Mouse (Mus musculus): Measurements from ENCODE around the gene Iqca. TPM values are rescaled to one million over a fixed set of nuclear protein-coding genes. Genes with fewer than 3 reads are reported as not detected.

The Iqca gene
- 0.49 TPM in 1 of 2 replicates, not detected in the other for total RNA-seq (2017)

- no peak for ATAC-seq (ENCODE audit: extremely low read depth, insufficient number of reproducible peaks, low FRiP score, poor library complexity, severe bottlenecking)
Measured at GRCm38 (mm10) chr1:90153099-90153744, at the start of gene Iqca. Gene Iqca, minus strand, starts transcription at chr1:90153401.

GRCm38 (mm10) chr1:90202207-90202978 is 49.2 kb upstream of the Iqca start:
- no peak for ATAC-seq (ENCODE audit: extremely low read depth, insufficient number of reproducible peaks, low FRiP score, poor library complexity, severe bottlenecking)

- ATAC-seq (ENCODE audit: extremely low read depth, insufficient number of reproducible peaks, low FRiP score, poor library complexity, severe bottlenecking): no peak
Measured at GRCm38 (mm10) chr1:90201655-90202054, 48.5 kb upstream of the Iqca start.

GRCm38 (mm10) chr1:90201246-90201645 is 48.0 kb upstream of the Iqca start:
- no peak for ATAC-seq (ENCODE audit: extremely low read depth, insufficient number of reproducible peaks, low FRiP score, poor library complexity, severe bottlenecking)

GRCm38 (mm10) chr1:90189046-90189445 is 35.8 kb upstream of the Iqca start:
- no peak for ATAC-seq (ENCODE audit: extremely low read depth, insufficient number of reproducible peaks, low FRiP score, poor library complexity, severe bottlenecking)

GRCm38 (mm10) chr1:90186874-90187273 is 33.7 kb upstream of the Iqca start:
- ATAC-seq (ENCODE audit: extremely low read depth, insufficient number of reproducible peaks, low FRiP score, poor library complexity, severe bottlenecking): no peak

GRCm38 (mm10) chr1:90186173-90186572 is 33.0 kb upstream of the Iqca start:
- ATAC-seq (ENCODE audit: extremely low read depth, insufficient number of reproducible peaks, low FRiP score, poor library complexity, severe bottlenecking): no peak

- no peak for ATAC-seq (ENCODE audit: extremely low read depth, insufficient number of reproducible peaks, low FRiP score, poor library complexity, severe bottlenecking)
Measured at GRCm38 (mm10) chr1:90183602-90184001, 30.4 kb upstream of the Iqca start.

- ATAC-seq (ENCODE audit: extremely low read depth, insufficient number of reproducible peaks, low FRiP score, poor library complexity, severe bottlenecking): no peak
Measured at GRCm38 (mm10) chr1:90182521-90182920, 29.3 kb upstream of the Iqca start.

- peak; percentile 49; the same call in 1 of the 2 replicates for ATAC-seq (ENCODE audit: extremely low read depth, insufficient number of reproducible peaks, low FRiP score, poor library complexity, severe bottlenecking)
Measured at GRCm38 (mm10) chr1:90180966-90181699, 27.9 kb upstream of the Iqca start.

GRCm38 (mm10) chr1:90180479-90180878 is 27.3 kb upstream of the Iqca start:
- ATAC-seq (ENCODE audit: extremely low read depth, insufficient number of reproducible peaks, low FRiP score, poor library complexity, severe bottlenecking): no peak

- no peak for ATAC-seq (ENCODE audit: extremely low read depth, insufficient number of reproducible peaks, low FRiP score, poor library complexity, severe bottlenecking)
Measured at GRCm38 (mm10) chr1:90177978-90178377, 24.8 kb upstream of the Iqca start.

GRCm38 (mm10) chr1:90177565-90177964 is 24.4 kb upstream of the Iqca start:
- no peak for ATAC-seq (ENCODE audit: extremely low read depth, insufficient number of reproducible peaks, low FRiP score, poor library complexity, severe bottlenecking)

GRCm38 (mm10) chr1:90176223-90176622 is 23.0 kb upstream of the Iqca start:
- no peak for ATAC-seq (ENCODE audit: extremely low read depth, insufficient number of reproducible peaks, low FRiP score, poor library complexity, severe bottlenecking)

- no peak for ATAC-seq (ENCODE audit: extremely low read depth, insufficient number of reproducible peaks, low FRiP score, poor library complexity, severe bottlenecking)
Measured at GRCm38 (mm10) chr1:90174338-90174737, 21.1 kb upstream of the Iqca start.

- no peak for ATAC-seq (ENCODE audit: extremely low read depth, insufficient number of reproducible peaks, low FRiP score, poor library complexity, severe bottlenecking)
Measured at GRCm38 (mm10) chr1:90164319-90164718, 11.1 kb upstream of the Iqca start.

- ATAC-seq (ENCODE audit: extremely low read depth, insufficient number of reproducible peaks, low FRiP score, poor library complexity, severe bottlenecking): no peak
Measured at GRCm38 (mm10) chr1:90163161-90163560, 10.0 kb upstream of the Iqca start.

GRCm38 (mm10) chr1:90162379-90162857 is 9.2 kb upstream of the Iqca start:
- ATAC-seq (ENCODE audit: extremely low read depth, insufficient number of reproducible peaks, low FRiP score, poor library complexity, severe bottlenecking): no peak

- no peak for ATAC-seq (ENCODE audit: extremely low read depth, insufficient number of reproducible peaks, low FRiP score, poor library complexity, severe bottlenecking)
Measured at GRCm38 (mm10) chr1:90161623-90162022, 8.4 kb upstream of the Iqca start.

GRCm38 (mm10) chr1:90159927-90160326 is 6.7 kb upstream of the Iqca start:
- no peak for ATAC-seq (ENCODE audit: extremely low read depth, insufficient number of reproducible peaks, low FRiP score, poor library complexity, severe bottlenecking)

Data from neutrophil, adult 5-6 weeks (primary cell).